Mouse (Mus musculus) intestine, embryonic 14.5 days (tissue): Measurements from ENCODE around the gene Mgat4e. TPM values are rescaled to one million over a fixed set of nuclear protein-coding genes. Genes with fewer than 3 reads are reported as not detected.

Experiments used
- ATAC-seq: fragments of 200-750 bp; cut with Nextera tagmentation; replicated peaks from 2 replicates; pipeline ENCODE4 v1.8.0; 2017; ENCODE audit warnings: low read depth, moderate number of reproducible peaks, moderate TSS enrichment, moderate library complexity; ENCODE audit not compliant: low FRiP score, low TSS enrichment
- DNase-seq: peaks from one replicate; pipeline ENCODE4 v3.0.0-alpha.2; 2018; ENCODE audit warnings: low spot score
- H3K27ac ChIP-seq: fragments of 300-500 bp; sonication (generic); 2 replicates; pipeline ENCODE4 v1.5.1; 2014; ENCODE audit warnings: low read depth, mild to moderate bottlenecking, control low read depth
- H3K27me3 ChIP-seq: fragments of 300-500 bp; sonication (generic); replicated peaks from 2 replicates; pipeline ENCODE4 v1.6.1; 2014; ENCODE audit warnings: low read length, control low read depth; ENCODE audit not compliant: control insufficient read depth, insufficient read depth
- H3K36me3 ChIP-seq: fragments of 300-500 bp; sonication (generic); 2 replicates; pipeline ENCODE4 v1.6.1; 2014; ENCODE audit warnings: low read length, control low read depth; ENCODE audit not compliant: control insufficient read depth, insufficient read depth
- H3K4me1 ChIP-seq: fragments of 300-500 bp; sonication (generic); replicated peaks from 2 replicates; pipeline ENCODE4 v1.6.1; 2014; ENCODE audit warnings: low read length, control low read depth, mixed read lengths; ENCODE audit not compliant: control insufficient read depth, insufficient read depth
- H3K4me2 ChIP-seq: fragments of 300-500 bp; sonication (generic); 2 replicates; pipeline ENCODE4 v1.6.1; 2014; ENCODE audit warnings: low read length
- H3K4me3 ChIP-seq: fragments of 300-500 bp; sonication (generic); 2 replicates; pipeline ENCODE4 v1.5.1; 2014; ENCODE audit warnings: low read depth, low read length, control low read depth, mixed read lengths
- H3K9ac ChIP-seq: fragments of 300-500 bp; sonication (generic); 2 replicates; pipeline ENCODE4 v1.6.1; 2014; ENCODE audit warnings: mild to moderate bottlenecking, low read length
- H3K9me3 ChIP-seq: fragments of 300-500 bp; sonication (generic); 2 replicates; pipeline ENCODE4 v1.6.1; 2016; ENCODE audit warnings: low read length, control low read depth; ENCODE audit not compliant: control insufficient read depth
- WGBS: fragments of 180-500 bp; shearing (Covaris S2); extraction: QIAGEN DNeasy Blood & Tissue Kit; methylation state at CpG from one replicate; pipeline ENCODE4 v1.1.7; 2014; 5-methylcytosine and 5-hydroxymethylcytosine counted together
- polyA plus RNA-seq: library from polyadenylated mRNA; unstranded; fragments of >200 nt; fragmentation: Nextera tagmentation; extraction: Ambion mirVana; gene quantifications from 2 replicates; pipeline ENCODE4 v1.2.1, GENCODE M21; 2014

Mgat4e gene
- polyA plus RNA-seq, 1 experiment from 2014 or later: not detected

GRCm38 (mm10) chr1:134560396-134560795 is 10.9 kb upstream of the Mgat4e start:
- Histone ChIP-seq H3K9ac (peak overlapping the region; percentile 98), H3K9me3 (no peaks in the 10 kb centered on the region), H3K4me1 (peaks cover 19% of the 10 kb centered on the region), H3K4me3 (peak overlapping the region; percentile 91), H3K27ac (peak overlapping the region; percentile 91), H3K4me2 (peak overlapping the region; percentile 66), H3K36me3 (no peaks in the 10 kb centered on the region), H3K27me3 (no peaks in the 10 kb centered on the region)
- DNase-seq: no peak
- ATAC-seq: no peak
- WGBS: under 1% methylated on average over 49 of the region's 50 CpGs

DNA sequence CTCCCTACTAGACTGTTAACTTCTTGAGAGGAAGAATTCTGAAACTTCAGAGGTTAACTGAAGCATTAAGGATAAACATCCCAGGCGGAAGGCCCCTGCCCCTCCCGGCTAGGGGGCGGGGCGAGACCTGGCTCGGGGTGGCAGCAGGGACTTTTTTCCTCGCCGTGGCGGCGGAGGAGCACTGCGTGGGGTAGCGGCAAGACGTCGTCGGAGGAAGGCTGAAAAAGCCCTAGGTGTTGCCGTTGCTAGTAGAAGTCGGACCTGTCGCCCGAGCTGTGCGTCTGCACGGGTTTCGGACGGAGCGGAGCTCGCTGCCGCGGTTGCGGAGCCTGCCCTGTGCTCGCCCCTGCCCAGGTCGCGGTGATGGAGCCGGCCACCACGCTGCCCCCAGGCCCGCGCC is 10.5 kb upstream of the Mgat4e start, which contains the start of gene Kdm5b:
Gene Kdm5b, plus strand, starts transcription at position 196 of the 400 bp plus-strand sequence.
- H3K9me3 ChIP-seq: no peaks in the 10 kb centered on the region
- no peak; the same call in 1 of the 2 replicates for ATAC-seq
- H3K4me3 ChIP-seq: peak within 1 kb of the TSS; percentile 91
- H3K36me3 ChIP-seq: no peaks in the 10 kb centered on the region
- no peaks in the 10 kb centered on the region for H3K27me3 ChIP-seq
- DNase-seq: peak; percentile 91
- WGBS: 2% methylated on average over 28 of the region's 34 CpGs
- H3K9ac ChIP-seq: peak within 1 kb of the TSS; percentile 98
- H3K4me2 ChIP-seq: peak within 1 kb of the TSS; percentile 66
- H3K4me1 ChIP-seq: peaks cover 23% of the 10 kb centered on the region
- peak within 1 kb of the TSS; percentile 91 for H3K27ac ChIP-seq

- H3K4me1 ChIP-seq: peaks cover 23% of the 10 kb centered on the region
- no peak overlapping the region for H3K4me2 ChIP-seq
- no peak for DNase-seq
- 0 out of 2 replicates have a peak overlapping the region, but pooled peaks have one; percentile 91 for H3K27ac ChIP-seq
- ATAC-seq: no peak
- H3K27me3 ChIP-seq: no peaks in the 10 kb centered on the region
- WGBS: 68% methylated on average over 3 of the region's 3 CpGs
- no peak overlapping the region for H3K9ac ChIP-seq
- H3K36me3 ChIP-seq: no peaks in the 10 kb centered on the region
- H3K4me3 ChIP-seq: no peak overlapping the region
- no peaks in the 10 kb centered on the region for H3K9me3 ChIP-seq
These were observed 9.7 kb upstream of the Mgat4e start for GRCm38 (mm10) chr1:134559226-134559625.

- no peak for DNase-seq
- Histone ChIP-seq H3K27me3 (no peaks in the 10 kb centered on the region), H3K4me3 (no peak overlapping the region), H3K36me3 (no peaks in the 10 kb centered on the region), H3K9ac (no peak overlapping the region), H3K27ac (no peak overlapping the region), H3K9me3 (no peaks in the 10 kb centered on the region), H3K4me1 (peaks cover 23% of the 10 kb centered on the region), H3K4me2 (no peak overlapping the region)
- WGBS: 72% methylated on average over 5 of the region's 5 CpGs
- ATAC-seq: no peak
These were observed 9.0 kb upstream of the Mgat4e start for GRCm38 (mm10) chr1:134558511-134558910.

GRCm38 (mm10) chr1:134556671-134557218 is 7.3 kb upstream of the Mgat4e start:
- Histone ChIP-seq H3K36me3 (no peaks in the 10 kb centered on the region), H3K4me3 (peak overlapping the region; percentile 58), H3K9ac (peak overlapping the region; percentile 82), H3K27ac (peak overlapping the region; percentile 94), H3K4me1 (peaks cover 16% of the 10 kb centered on the region), H3K27me3 (no peaks in the 10 kb centered on the region), H3K4me2 (peak overlapping the region; percentile 71), H3K9me3 (no peaks in the 10 kb centered on the region)
- under 1% methylated on average over 35 of the region's 35 CpGs for WGBS
- DNase-seq (peak; percentile 94), ATAC-seq (peak; percentile 96)

DNA sequence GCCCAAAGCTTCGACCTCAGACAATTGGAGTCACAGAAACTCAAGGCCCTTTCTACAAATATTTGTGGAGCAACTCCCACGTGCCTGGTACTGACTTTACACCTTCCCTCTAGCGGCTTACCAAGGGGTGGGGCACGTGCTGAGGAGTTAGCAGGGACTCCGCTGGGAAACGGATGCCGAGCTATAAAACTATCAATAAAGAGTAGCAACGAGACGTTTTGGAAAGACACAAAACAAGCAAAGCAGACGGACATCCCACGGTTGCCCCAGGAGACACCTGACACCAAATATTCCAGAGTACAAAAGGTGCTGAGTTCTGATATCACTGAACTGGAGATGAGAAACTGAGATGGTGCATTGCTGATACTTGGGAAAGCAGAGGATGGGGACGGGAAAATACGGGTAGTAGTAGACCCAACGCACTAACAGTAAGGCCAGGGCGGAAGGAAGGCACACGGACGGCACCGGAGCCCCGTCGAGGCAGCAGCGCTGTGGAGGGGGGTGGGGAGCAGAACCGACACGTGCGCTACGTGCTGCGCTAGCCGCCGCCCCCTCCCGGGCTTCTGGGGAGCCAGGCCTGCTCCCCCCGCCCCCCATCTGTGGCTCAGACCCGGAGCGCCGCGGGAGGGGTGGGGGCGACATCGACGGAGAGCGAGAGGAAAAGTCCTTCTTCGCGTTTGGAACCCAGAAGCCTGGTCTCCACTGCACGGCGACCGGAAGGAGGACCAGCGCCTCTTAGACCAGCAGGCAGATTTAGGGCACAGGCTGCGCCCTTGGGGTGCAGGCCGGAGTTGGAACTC is 6.6 kb upstream of the Mgat4e start:
- H3K4me3 ChIP-seq: peak overlapping the region; percentile 58
- H3K4me2 ChIP-seq: peak overlapping the region; percentile 71
- no peaks in the 10 kb centered on the region for H3K9me3 ChIP-seq
- H3K4me1 ChIP-seq: peaks cover 16% of the 10 kb centered on the region
- H3K27me3 ChIP-seq: no peaks in the 10 kb centered on the region
- ATAC-seq (peak; percentile 5), DNase-seq (no peak)
- H3K36me3 ChIP-seq: no peaks in the 10 kb centered on the region
- under 1% methylated on average over 45 of the region's 46 CpGs for WGBS
- peak overlapping the region; percentile 82 for H3K9ac ChIP-seq
- peak overlapping the region; percentile 94 for H3K27ac ChIP-seq

DNA sequence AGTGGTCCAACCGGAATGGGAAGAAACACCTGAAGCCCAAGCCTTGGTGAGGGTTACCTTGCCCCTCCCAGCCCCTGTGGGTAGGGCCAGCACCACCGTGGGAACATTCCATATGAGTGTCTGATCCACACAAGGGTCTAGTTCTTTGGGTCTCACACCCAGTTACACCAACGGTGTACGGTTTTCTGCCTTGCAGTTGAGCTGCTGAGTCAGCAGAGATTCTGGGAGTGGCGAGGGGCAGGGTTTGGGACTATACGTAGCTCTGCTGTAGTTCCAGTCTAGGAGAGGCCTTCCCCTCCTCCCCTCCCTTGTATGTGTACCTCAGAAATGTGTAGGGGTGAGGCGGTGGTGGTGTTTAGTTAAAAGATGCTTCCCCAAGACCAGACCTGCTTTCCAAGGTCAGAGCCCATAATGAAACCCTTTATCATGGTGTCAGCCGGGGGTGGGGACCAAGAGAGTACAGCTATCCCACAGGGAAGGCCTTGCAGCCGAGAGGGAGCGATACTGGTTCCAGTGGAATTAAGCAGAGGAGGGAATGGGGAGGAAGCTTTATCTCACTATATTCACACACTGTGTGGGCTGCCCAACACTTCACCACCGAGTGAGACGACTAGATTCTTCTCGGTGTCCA is 5.9 kb upstream of the Mgat4e start:
- 10% methylated on average over 13 of the region's 13 CpGs for WGBS
- peak; percentile 72 for DNase-seq
- peak overlapping the region; percentile 94 for H3K27ac ChIP-seq
- H3K4me3 ChIP-seq: peak overlapping the region; percentile 58; the same call in 1 of the 2 replicates
- peak overlapping the region; percentile 82 for H3K9ac ChIP-seq
- H3K36me3 ChIP-seq: no peaks in the 10 kb centered on the region
- H3K9me3 ChIP-seq: no peaks in the 10 kb centered on the region
- no peaks in the 10 kb centered on the region for H3K27me3 ChIP-seq
- peaks cover 16% of the 10 kb centered on the region for H3K4me1 ChIP-seq
- H3K4me2 ChIP-seq: peak overlapping the region; percentile 71
- peak; percentile 28 for ATAC-seq

DNA sequence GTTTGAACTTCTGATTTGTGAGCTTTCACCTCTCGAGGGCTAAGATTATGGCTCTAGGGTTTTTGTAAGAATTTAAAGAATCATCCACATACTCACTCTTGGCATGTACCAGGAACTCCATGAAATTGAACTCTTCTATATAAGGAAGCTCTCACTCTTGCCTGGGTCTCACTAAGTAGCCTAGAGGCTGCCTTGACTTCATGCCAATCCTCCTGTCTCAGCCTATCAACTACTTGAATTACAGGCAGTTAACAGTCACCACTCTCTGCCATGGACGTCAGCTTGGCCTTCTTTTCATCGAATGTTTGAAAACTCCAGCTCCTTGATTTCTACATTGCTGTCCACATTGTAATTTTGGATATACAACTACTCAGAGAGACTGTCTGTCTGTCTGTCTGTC is 2.9 kb upstream of the Mgat4e start:
- ATAC-seq: no peak
- WGBS: 63% methylated on average over 3 of the region's 3 CpGs
- no peak for DNase-seq
- no peaks in the 10 kb centered on the region for H3K9me3 ChIP-seq
- no peak overlapping the region for H3K9ac ChIP-seq
- H3K27ac ChIP-seq: no peak overlapping the region
- no peaks in the 10 kb centered on the region for H3K27me3 ChIP-seq
- no peak overlapping the region for H3K4me2 ChIP-seq
- peaks cover 13% of the 10 kb centered on the region for H3K4me1 ChIP-seq
- no peak overlapping the region for H3K4me3 ChIP-seq
- no peaks in the 10 kb centered on the region for H3K36me3 ChIP-seq
